Mouse (Mus musculus) subcutaneous adipose tissue, adult 2 months (tissue): ENCODE data around the gene Ifitm2. TPM values are rescaled to one million over a fixed set of nuclear protein-coding genes. Genes with fewer than 3 reads are reported as not detected.

Experiments used
- polyA plus RNA-seq: library from polyadenylated mRNA; depleted of rRNA; stranded (reverse); fragments of >200 nt; gene quantifications from 2 replicates; pipeline ENCODE4 v1.2.3, GENCODE M21; 2012; ENCODE audit warnings: low replicate concordance; rRNA removed

The Ifitm2 gene
- 1,434 and 1,895 TPM in 2 replicates for polyA plus RNA-seq

GRCm38 (mm10) chr7:140955758-140956555 lies at the start of gene Ifitm2, which contains the start of gene Gm45717:
Gene Ifitm2 (minus strand): TSS chr7:140955987.
Gene Gm45717 (minus strand): TSS chr7:140955937.

GRCm38 (mm10) chr7:140966921-140967320 lies 11.1 kb upstream of the Ifitm2 start, which contains the start of gene Ifitm1:
Gene Ifitm1 (plus strand): TSS chr7:140967221.

GRCm38 (mm10) chr7:140949824-140950530 lies 5.8 kb downstream of the Ifitm2 start, which contains the start of gene Ifitm5:
Gene Ifitm5 (minus strand): TSS chr7:140950291.

DNA sequence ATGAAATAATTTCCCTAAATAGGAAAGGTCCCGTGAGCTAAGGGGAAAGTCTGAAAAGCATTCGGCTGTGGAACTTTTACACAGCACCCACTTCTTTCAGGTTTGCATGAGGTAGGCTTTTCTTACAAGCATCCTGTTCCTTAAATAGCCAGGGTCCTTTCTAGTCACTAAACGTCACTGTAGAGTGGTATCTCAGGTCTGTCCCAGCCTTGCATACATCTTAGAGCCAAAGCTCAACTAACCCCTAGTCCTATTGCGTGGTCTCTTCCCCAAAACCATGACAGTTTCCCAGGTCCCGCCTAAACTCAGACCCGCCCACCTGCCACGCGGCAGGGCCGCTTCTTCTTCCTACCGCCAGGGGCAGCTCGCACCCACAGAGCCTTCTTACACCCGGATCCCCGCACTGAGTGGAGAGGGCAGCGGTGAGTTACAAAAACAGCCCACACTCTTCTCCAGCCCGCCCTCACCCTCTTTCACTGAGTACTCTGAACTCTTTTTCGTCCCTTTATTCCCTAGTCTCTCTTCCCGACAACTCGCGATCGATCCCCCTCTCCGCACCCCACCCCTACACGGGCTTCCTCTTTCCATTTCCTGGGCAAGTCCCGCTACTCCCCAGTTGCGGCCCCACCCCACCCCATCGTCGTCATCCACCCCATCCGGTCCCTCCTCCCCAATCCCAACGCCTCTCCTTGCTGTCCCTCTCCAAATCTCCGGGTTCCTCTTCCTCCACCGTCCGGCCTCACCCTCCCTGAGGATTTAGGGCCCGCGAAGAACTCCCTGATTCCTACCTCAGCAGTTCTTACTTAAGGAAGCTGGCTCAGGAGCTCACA lies 14.3 kb downstream of the Ifitm2 start, which contains the start of gene Pgghg:
TSS of gene Pgghg (plus strand) at position 170 of the 830 bp plus-strand sequence.

GRCm38 (mm10) chr7:140920418-140921029 lies 35.3 kb downstream of the Ifitm2 start, which contains the start of gene Nlrp6:
Gene Nlrp6 (plus strand): TSS chr7:140920902.

Other genes with a start within 250 kb of the Ifitm2 start
- gene Cyp2e1, start 192.2 kb downstream of the Ifitm2 start, polyA plus RNA-seq, result 256 and 502 TPM in 2 replicates
- gene Syce1, start 168.1 kb downstream of the Ifitm2 start, polyA plus RNA-seq, result 0.07 and 0.33 TPM in 2 replicates
- 0.15 TPM in 1 of 2 replicates, not detected in the other for gene Zfp941, start 133.8 kb downstream of the Ifitm2 start, polyA plus RNA-seq
- 14.2 TPM in 1 of 2 replicates, not detected in the other for gene Urah, start 121.0 kb downstream of the Ifitm2 start, polyA plus RNA-seq
- not detected in 2 replicates for gene Scgb1c1, start 110.4 kb downstream of the Ifitm2 start, polyA plus RNA-seq
- 0.11 TPM in 1 of 2 replicates, not detected in the other for gene Odf3, start 108.2 kb downstream of the Ifitm2 start, polyA plus RNA-seq
- not detected in 2 replicates for gene Gm45785, start 99.7 kb downstream of the Ifitm2 start, polyA plus RNA-seq
- 114 and 143 TPM in 2 replicates for gene Ric8a, start 99.0 kb downstream of the Ifitm2 start, polyA plus RNA-seq
- gene Bet1l, start 98.4 kb downstream of the Ifitm2 start, polyA plus RNA-seq, result 37.8 and 39.1 TPM in 2 replicates
- 76.9 and 91.8 TPM in 2 replicates for gene Psmd13, start 74.0 kb downstream of the Ifitm2 start, polyA plus RNA-seq
- 30.7 and 38.8 TPM in 2 replicates for gene Sirt3, start 73.7 kb downstream of the Ifitm2 start, polyA plus RNA-seq
- gene Cox8b, start 55.5 kb downstream of the Ifitm2 start, polyA plus RNA-seq, result 147 and 450 TPM in 2 replicates
- 0.87 TPM in 1 of 2 replicates, not detected in the other for gene Nlrp6, start 35.1 kb downstream of the Ifitm2 start, polyA plus RNA-seq
- gene Pgghg, start 14.6 kb downstream of the Ifitm2 start, polyA plus RNA-seq, result 55.4 and 73.1 TPM in 2 replicates
- 2.9 and 7.4 TPM in 2 replicates for gene Ifitm5, start 5.7 kb downstream of the Ifitm2 start, polyA plus RNA-seq
- 0.78 TPM in 1 of 2 replicates, not detected in the other for gene Gm45717, start 50 bp downstream of the Ifitm2 start, polyA plus RNA-seq
- 36.0 and 1,392 TPM in 2 replicates for gene Ifitm1, start 11.2 kb upstream of the Ifitm2 start, polyA plus RNA-seq
- 721 and 1,416 TPM in 2 replicates for gene Ifitm3, start 54.8 kb upstream of the Ifitm2 start, polyA plus RNA-seq
- 17.2 and 25.7 TPM in 2 replicates for gene Ifitm6, start 61.9 kb upstream of the Ifitm2 start, polyA plus RNA-seq
- not detected in 2 replicates for gene Gm17387, start 73.1 kb upstream of the Ifitm2 start, polyA plus RNA-seq
- 0.26 and 5.6 TPM in 2 replicates for gene B4galnt4, start 105.1 kb upstream of the Ifitm2 start, polyA plus RNA-seq
- 1.7 and 14.7 TPM in 2 replicates for gene Pkp3, start 122.2 kb upstream of the Ifitm2 start, polyA plus RNA-seq
- gene Sigirr, start 144.6 kb upstream of the Ifitm2 start, polyA plus RNA-seq, result 21.2 and 25.3 TPM in 2 replicates
- 0.20 and 11.9 TPM in 2 replicates for gene Ano9, start 161.8 kb upstream of the Ifitm2 start, polyA plus RNA-seq
- gene Ptdss2, start 166.4 kb upstream of the Ifitm2 start, polyA plus RNA-seq, result 44.6 and 49.3 TPM in 2 replicates
- gene Rnh1, start 216.9 kb upstream of the Ifitm2 start, polyA plus RNA-seq, result 139 and 202 TPM in 2 replicates
- gene Hras, start 238.0 kb upstream of the Ifitm2 start, polyA plus RNA-seq, result 82.4 and 82.9 TPM in 2 replicates
- gene Lrrc56, start 238.2 kb upstream of the Ifitm2 start, polyA plus RNA-seq, result 6.6 and 7.6 TPM in 2 replicates